Mouse (Mus musculus) kidney, adult 2 months (tissue): ENCODE results near the gene Ankrd34b.

Experiments
- CTCF ChIP-seq: fragments of 200-500 bp; conservative IDR thresholded peaks from 2 replicates; pipeline ENCODE4 v1.5.1; 2011; ENCODE audit warnings: low read depth, mild to moderate bottlenecking, control low read depth, low read length, moderate library complexity, mixed read lengths; ENCODE audit not compliant: insufficient read depth, insufficient read length
- POLR2A ChIP-seq: fragments of 200-500 bp; IDR thresholded peaks from one replicate; pipeline ENCODE4 v1.6.1; 2011; ENCODE audit warnings: low read depth, low read length, control low read depth

DNA sequence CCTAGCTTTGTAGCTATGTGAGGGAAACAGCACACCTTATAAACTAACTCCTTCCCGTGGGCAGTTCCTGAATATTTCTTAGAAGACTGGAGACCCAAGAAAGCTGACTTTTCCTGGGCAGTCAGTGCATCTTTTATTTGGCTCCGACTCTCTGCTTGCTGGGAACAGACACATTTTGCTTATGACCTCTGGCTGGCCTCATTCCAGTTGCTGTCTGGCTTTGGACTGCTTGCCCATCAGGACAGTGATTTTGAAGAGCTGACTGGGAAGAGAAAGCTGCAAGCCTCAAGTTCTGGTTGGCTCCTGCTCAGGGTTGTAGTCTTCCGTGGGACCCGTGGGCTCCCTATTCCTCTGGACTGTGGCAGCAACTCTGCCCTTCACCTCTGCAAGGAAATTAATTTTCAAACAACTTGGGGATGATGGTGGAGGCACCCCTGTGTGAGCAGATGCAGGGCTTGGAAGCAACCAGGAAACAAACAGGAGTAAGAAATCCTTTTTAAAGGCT lies 1.7 kb downstream of the Ankrd34b start:
- TF ChIP-seq CTCF (no peak), POLR2A (no peak)
